Comparison of ENCODE assay signal across 1 mouse cellular context in the genomic region with DNA sequence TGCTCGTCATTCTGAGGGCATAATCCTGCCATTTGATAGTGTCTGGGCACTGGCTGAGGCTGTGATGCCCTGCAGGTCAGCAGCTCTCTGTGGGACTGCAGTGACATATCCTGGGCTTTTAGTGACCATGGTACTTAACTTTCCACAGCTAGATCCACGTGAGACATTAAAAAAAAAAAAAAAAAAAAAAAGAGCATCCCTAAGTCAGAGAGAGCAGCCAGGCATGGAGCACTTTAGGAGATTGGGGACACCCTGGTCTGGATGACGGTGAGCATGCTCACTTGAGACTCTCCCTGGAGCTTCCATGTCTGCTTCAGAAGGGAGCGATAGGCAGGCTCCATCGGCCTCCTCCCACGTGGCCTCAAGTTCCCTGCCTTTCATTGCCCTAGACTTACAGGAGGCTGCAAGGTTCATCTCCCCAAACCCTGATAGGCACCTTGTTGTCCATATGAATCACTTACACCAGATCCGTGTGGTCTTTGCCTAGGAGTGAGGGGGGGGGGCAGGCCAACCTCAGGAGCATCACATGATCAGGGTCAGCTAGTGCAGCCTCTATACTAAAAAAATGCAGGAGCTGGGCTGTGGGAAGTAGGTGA.
A peak's percentile ranks its signal among the peaks of the same experiment; 100 is the strongest.
TF ChIP-seq lines count a peak whose summit lies in the region.

No protein-coding gene starts in this region.

TF ChIP-seq in MEL, 35 proteins besides CTCF, POLR2A, EP300 and RAD21 (continued from another document):
- TF ChIP-seq MAZ (IDR thresholded peaks at IDR 0.05; ENCODE audit: low read depth, low read length) (no peak), USF1 (IDR thresholded peaks at IDR 0.05; ENCODE audit: low read depth, low read length) (0 out of 2 replicates have a peak, but pooled peaks have one; percentile 54)
